Mouse (Mus musculus): Measurements from ENCODE around the gene Cdc25b. TPM values are rescaled to one million over a fixed set of nuclear protein-coding genes. Genes with fewer than 3 reads are reported as not detected.
"Not testable (repeated sequence)": the region's sequence is repeated elsewhere in the genome, so short reads cannot be mapped to it uniquely, and the experiment has no call there.

Gene Cdc25b
- polyA plus RNA-seq, 1 experiment from 2014 or later, result 44.6 TPM

DNA sequence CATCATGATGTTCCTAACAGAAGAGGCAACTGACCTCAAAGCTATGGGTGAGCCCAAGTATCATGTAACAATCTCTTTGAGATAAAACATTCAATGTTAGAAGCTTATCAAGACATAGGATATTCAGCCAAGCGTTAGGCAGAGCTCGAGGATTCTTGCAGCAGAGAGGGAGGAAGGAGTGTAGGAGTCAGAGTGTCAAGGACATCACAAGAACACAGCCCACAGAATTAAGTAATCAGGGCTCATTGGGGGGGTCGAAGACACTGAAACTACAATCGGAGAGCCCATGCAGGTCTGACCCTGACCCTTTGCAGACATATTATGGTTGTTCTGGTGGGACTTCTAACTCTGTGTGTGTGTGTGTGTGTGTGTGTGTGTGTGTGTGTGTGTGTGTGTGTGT is 33.3 kb downstream of the Cdc25b start:
- no peaks in the 10 kb centered on the region for H3K36me3 ChIP-seq
- H3K4me1 ChIP-seq (replicated peaks), result peaks cover 10% of the 10 kb centered on the region
- H3K4me2 ChIP-seq (replicated peaks), result no peak overlapping the region
- H3K9ac ChIP-seq, result no peak overlapping the region
- no peak overlapping the region for H3K4me3 ChIP-seq (replicated peaks)
- WGBS, result 73% methylated on average over 4 of the region's 4 CpGs
- no peak for ATAC-seq
- H3K9me3 ChIP-seq, result no peaks in the 10 kb centered on the region
- no peak overlapping the region for H3K27ac ChIP-seq
- no peaks in the 10 kb centered on the region for H3K27me3 ChIP-seq (replicated peaks)

DNA sequence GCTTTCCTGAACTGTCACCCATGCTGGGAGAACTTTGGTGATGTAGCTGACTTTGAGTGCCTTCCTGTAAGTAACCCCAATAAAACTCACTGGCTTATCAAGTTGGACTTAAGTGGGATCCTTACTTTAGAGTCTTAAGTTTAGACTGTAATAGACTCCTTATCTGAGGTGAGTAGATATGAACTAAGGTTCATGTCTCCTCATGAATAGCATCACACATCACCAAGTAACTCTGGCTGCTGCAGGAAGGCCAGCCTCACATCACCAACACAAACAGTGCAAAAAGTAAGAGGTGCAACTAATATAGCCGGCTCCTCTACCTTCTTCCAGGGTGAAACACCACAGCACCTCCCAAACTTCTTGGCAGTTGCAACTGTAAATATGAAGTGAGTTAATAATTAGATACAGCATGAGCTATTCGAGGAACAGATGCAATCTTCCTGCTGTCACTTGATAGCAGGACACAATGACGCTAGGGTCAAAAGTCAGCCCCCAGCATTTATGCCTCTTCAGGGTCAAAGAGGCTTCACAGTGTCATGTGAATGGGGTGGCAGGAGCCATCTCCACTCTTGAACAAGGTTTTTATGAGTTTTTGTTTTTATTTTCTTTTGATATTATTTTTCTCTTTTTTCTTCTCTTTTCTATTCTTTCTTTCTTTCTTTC is 35.2 kb downstream of the Cdc25b start:
- Histone ChIP-seq H3K4me1 (replicated peaks) (peaks cover 8% of the 10 kb centered on the region), H3K27ac (peak overlapping the region; percentile 59; the same call in 1 of the 2 replicates), H3K36me3 (no peaks in the 10 kb centered on the region), H3K4me2 (replicated peaks) (no peak overlapping the region), H3K9ac (no peak overlapping the region), H3K9me3 (no peaks in the 10 kb centered on the region), H3K4me3 (replicated peaks) (no peak overlapping the region), H3K27me3 (replicated peaks) (no peaks in the 10 kb centered on the region)
- peak; percentile 79 for ATAC-seq
- WGBS, result 50% methylated on average over 3 of the region's 3 CpGs

DNA sequence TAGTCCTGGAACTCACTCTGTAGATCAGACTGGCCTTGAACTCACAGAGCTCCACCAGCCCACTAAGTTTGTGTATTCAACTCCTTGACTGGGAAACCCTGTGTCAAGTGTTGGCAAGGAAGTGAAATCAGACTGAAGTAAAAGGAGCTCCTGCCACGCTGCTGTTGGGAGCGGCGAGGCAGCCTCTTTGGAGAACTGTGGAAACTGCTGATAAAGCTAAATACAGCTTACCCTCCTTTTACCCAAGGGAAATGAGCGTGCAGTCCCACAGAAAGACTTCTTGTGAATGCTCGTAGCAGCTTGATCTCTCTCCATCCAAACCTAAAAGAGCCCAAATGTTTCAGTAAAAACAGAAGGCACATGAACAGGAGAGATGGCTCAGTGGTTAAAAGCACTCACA is 35.8 kb downstream of the Cdc25b start:
- Histone ChIP-seq H3K4me3 (replicated peaks) (no peak overlapping the region), H3K36me3 (no peaks in the 10 kb centered on the region), H3K9ac (no peak overlapping the region), H3K27ac (no peak overlapping the region), H3K4me1 (replicated peaks) (peaks cover 8% of the 10 kb centered on the region), H3K9me3 (no peaks in the 10 kb centered on the region), H3K4me2 (replicated peaks) (no peak overlapping the region), H3K27me3 (replicated peaks) (no peaks in the 10 kb centered on the region)
- peak; percentile 46; the same call in 1 of the 2 replicates for ATAC-seq
- whole genome bisulfite sequencing, result 45% methylated on average over 5 of the region's 5 CpGs

DNA sequence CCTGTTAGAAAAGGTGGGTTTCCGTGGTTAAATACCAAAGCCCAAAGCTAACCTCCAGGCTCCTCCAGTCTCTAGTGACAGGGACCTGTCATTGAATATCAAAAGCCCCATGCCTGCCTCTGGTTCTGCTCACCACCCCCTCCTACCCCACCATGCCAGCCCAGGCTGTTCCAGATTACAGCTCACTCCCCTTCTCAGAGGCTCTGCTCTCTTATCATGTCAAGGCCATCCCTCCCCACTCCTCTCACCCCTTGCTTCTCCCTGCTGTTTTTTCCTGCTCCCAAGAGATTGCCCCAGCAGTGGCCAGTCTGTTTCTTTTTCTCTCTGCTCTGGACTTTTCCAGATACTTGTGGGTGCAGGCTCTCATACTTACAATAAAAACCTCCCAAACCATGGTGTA is 36.8 kb downstream of the Cdc25b start:
- H3K4me3 ChIP-seq (replicated peaks), result no peak overlapping the region
- H3K27ac ChIP-seq, result no peak overlapping the region
- no peaks in the 10 kb centered on the region for H3K36me3 ChIP-seq
- no peaks in the 10 kb centered on the region for H3K27me3 ChIP-seq (replicated peaks)
- ATAC-seq, result peak; percentile 52; the same call in 1 of the 2 replicates
- H3K9ac ChIP-seq, result no peak overlapping the region
- 69% methylated on average over 1 of the region's 1 CpGs for WGBS
- no peak overlapping the region for H3K4me2 ChIP-seq (replicated peaks)
- H3K4me1 ChIP-seq (replicated peaks), result peaks cover 8% of the 10 kb centered on the region
- no peaks in the 10 kb centered on the region for H3K9me3 ChIP-seq

DNA sequence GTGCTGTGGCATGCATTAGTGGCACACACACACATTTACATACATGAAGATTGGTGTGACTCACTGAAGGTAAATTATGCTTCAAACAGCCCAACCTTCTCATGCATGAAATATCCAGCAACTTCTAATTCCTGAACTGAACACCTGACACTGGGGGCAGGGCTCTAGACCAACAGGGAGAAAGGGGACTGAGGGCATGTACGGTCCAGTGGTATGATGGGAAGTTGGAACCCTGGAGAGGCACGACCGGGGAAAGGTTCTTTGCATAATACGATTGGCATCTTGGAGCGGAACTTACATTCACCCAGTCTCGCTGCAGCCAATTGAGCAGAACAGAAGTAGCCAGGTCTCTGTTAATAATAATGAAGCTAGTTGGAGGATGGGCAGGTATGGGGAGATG is 38.4 kb downstream of the Cdc25b start:
- ATAC-seq, result no peak
- Histone ChIP-seq H3K27me3 (replicated peaks) (no peaks in the 10 kb centered on the region), H3K4me1 (replicated peaks) (peaks cover 8% of the 10 kb centered on the region), H3K9ac (no peak overlapping the region), H3K36me3 (no peaks in the 10 kb centered on the region), H3K9me3 (no peaks in the 10 kb centered on the region), H3K4me3 (replicated peaks) (no peak overlapping the region), H3K27ac (no peak overlapping the region), H3K4me2 (replicated peaks) (no peak overlapping the region)
- 91% methylated on average over 6 of the region's 6 CpGs for WGBS

DNA sequence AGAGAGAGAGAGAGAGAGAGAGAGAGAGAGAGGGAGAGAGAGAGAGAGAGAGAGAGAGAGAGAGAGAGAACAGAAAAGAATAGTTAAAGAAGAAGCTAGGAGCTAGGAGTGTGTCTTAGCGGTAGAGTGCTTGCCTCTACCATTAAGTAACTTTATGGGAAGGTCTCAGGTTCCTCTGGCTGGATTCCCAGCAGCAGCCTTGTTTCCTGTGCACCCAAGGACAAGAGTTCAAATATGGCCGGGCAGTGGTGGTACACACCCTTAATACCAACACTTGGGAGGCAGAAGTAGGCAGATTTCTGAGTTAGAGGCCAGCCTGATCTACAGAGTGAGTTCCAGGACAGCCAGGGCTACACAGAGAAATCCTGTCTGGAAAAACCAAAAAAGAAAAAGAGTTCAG is 39.9 kb downstream of the Cdc25b start:
- not testable (repeated sequence) for H3K9ac ChIP-seq; H3K36me3 ChIP-seq; ATAC-seq; H3K4me1 ChIP-seq (replicated peaks); H3K4me2 ChIP-seq (replicated peaks); H3K9me3 ChIP-seq; H3K27me3 ChIP-seq (replicated peaks); H3K4me3 ChIP-seq (replicated peaks); H3K27ac ChIP-seq
- WGBS, result 67% methylated on average over 2 of the region's 2 CpGs

DNA sequence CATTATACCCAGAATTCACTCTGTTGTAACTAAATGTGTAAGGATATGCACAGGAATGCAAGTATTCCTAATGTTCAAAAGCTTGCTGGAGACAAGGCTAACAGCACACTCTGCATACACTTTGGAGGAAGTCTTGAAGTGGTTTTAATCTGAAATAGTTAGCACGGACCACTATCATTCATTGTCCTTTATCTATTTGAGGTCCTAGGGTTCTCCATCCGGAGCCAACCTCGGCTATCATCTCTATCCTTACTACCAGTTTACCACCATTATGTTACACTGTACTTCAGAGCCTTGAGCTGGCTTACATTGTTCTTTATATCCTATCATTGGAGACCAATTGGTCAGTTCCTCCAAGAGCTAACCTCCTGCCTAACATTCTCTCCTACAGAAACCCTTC is 40.5 kb downstream of the Cdc25b start:
- no peak overlapping the region for H3K4me2 ChIP-seq (replicated peaks)
- 89% methylated on average over 3 of the region's 3 CpGs for WGBS
- ATAC-seq, result no peak
- H3K36me3 ChIP-seq, result no peaks in the 10 kb centered on the region
- peaks cover 8% of the 10 kb centered on the region for H3K4me1 ChIP-seq (replicated peaks)
- no peaks in the 10 kb centered on the region for H3K27me3 ChIP-seq (replicated peaks)
- no peak overlapping the region for H3K9ac ChIP-seq
- H3K27ac ChIP-seq, result no peak overlapping the region
- no peaks in the 10 kb centered on the region for H3K9me3 ChIP-seq
- H3K4me3 ChIP-seq (replicated peaks), result no peak overlapping the region

DNA sequence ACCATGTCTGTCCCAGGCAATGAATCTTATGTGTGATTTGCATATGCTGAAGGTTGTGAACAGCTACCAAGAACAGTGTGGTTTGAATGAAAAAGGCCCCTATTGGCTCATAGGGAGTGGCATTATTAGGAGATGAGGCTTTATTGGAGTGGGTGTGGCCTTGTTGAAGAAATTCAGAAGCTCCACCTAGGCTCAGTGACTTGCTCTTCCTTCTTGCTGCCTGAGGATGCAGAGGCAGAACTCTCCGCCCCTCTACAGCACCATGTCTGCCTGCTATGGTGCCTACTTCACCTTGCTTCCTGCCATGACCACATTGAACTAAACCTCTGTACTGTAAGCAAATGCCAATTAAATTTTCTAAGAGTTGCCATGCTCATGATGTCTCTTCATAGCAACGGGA is 45.8 kb downstream of the Cdc25b start:
- no peak overlapping the region for H3K9ac ChIP-seq
- no peak overlapping the region for H3K4me2 ChIP-seq (replicated peaks)
- no peak overlapping the region for H3K27ac ChIP-seq
- WGBS, result 75% methylated on average over 2 of the region's 2 CpGs
- H3K9me3 ChIP-seq, result no peaks in the 10 kb centered on the region
- peaks cover 19% of the 10 kb centered on the region; the same call in 1 of the 2 replicates for H3K4me1 ChIP-seq (replicated peaks)
- no peaks in the 10 kb centered on the region for H3K27me3 ChIP-seq (replicated peaks)
- H3K4me3 ChIP-seq (replicated peaks), result no peak overlapping the region
- H3K36me3 ChIP-seq, result no peaks in the 10 kb centered on the region
- peak; percentile 11; the same call in 1 of the 2 replicates for ATAC-seq

DNA sequence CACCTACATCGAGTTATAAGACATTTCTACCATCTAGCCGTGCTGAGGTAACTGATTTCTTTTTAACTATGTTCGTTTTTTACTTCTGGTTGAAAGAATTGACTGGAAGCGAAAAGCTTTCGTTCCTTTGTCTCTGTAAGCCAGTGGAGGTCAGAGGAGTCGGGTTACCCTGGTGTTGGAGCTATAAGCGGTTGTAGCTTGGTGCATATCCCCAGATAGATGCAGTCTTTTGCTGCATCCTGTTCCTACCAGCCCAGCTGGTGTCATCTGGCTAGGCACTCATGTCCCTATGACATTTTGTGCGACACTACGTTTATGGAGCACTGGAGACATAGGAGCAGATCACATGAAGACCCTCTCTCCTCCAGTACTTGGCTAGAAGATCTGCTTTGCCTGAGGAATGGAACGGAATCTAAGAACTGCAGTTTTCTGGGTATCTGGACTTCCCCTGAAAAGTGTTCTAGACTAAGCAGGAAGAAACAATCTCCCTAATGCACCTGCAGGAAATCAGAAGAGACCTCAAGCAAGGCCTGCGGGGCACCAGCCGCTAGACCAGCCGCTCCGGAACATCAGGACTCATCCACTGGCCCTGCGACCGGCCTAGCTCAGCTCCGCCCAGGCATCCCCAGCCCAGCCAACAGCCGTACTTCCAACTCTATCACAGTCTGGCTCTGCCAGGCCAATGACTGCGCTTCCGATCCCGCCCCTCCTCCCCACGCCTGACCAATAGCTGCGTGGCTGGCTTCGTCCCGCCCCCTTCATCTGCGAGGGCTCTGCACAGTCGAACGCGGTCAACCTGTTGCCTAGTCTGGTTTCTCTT is 46.8 kb downstream of the Cdc25b start, which contains the start of gene Mavs:
Mavs (plus strand) TSS at position 757 of the 820 bp plus-strand sequence.
- H3K4me1 ChIP-seq (replicated peaks), result peaks cover 19% of the 10 kb centered on the region; the same call in 1 of the 2 replicates

DNA sequence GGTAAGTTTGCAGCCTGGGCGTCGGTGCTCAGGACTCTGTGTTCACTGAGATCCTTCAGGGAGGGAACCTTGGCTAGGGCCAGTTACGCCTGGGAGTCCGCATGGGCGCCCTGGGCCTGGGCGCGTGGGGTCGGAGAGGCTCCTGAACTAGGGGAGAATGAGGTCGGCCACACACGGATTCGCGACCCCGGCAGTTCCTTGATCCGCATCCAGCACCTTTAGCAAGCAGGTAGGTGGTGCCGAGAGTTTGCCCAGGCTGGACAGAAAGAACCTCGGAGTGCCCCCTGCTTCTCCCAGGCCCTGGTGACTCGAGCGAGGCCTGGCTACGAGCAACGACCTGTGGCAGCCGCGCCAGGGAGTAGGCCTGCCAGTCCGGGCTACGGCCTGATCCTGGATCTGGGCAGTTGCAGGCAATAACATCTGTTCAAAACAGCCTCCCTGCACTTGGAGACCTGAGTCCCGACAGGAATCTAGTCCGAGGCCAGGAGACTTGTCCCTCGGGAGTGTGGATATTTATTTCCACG is 47.4 kb downstream of the Cdc25b start:
- Histone ChIP-seq H3K27ac (peak overlapping the region; percentile 71), H3K4me1 (replicated peaks) (peaks cover 19% of the 10 kb centered on the region; the same call in 1 of the 2 replicates), H3K9ac (peak overlapping the region; percentile 81), H3K27me3 (replicated peaks) (no peaks in the 10 kb centered on the region), H3K36me3 (no peaks in the 10 kb centered on the region), H3K4me3 (replicated peaks) (peak overlapping the region; percentile 68), H3K9me3 (no peaks in the 10 kb centered on the region), H3K4me2 (replicated peaks) (peak overlapping the region; percentile 90)
- WGBS, result 10% methylated on average over 28 of the region's 28 CpGs
- ATAC-seq, result peak; percentile 57

More for the DNA sequence above, 46.8 kb downstream of the Cdc25b start, which contains the start of gene Mavs:
- Histone ChIP-seq H3K9me3 (no peaks in the 10 kb centered on the region), H3K27ac (peak within 1 kb of the TSS; percentile 71), H3K9ac (peak within 1 kb of the TSS; percentile 81), H3K27me3 (replicated peaks) (no peaks in the 10 kb centered on the region), H3K36me3 (no peaks in the 10 kb centered on the region), H3K4me2 (replicated peaks) (peak within 1 kb of the TSS; percentile 90), H3K4me3 (replicated peaks) (peak within 1 kb of the TSS; percentile 68)
- ATAC-seq, result peak; percentile 99
- WGBS, result 15% methylated on average over 29 of the region's 29 CpGs

DNA sequence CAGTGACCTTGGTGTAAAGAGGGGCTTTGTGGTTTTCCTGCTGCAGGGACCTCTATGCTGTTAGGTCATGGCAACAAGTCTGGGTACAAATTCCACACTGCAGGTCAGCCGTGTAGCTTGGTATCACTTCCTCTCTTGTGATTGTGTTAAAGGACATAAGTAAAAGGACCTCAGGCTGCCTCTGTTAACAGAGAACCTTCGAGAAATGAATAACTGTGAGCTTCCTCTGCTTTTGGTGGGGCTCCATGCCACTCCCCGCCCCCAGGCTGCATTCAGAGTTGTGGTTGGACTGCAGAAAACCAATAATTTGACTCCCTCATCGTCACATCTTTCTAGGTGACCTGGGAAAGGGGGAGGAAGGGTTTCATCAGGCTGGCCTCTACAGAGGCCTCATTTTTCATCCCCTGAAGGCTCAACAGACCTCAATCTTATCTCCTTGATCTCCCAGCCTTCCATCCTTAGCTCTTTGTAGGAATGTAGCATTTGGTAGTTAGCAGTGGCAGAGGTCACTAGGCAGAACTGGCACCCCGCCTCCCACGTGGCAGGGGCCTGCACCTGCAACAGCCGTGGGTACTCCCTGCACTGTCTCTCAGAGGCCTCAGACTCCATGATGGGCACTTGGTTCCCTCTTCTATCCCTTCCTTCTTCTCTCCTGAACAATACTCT is 48.4 kb downstream of the Cdc25b start:
- no peak for ATAC-seq
- H3K27ac ChIP-seq, result no peak overlapping the region
- 71% methylated on average over 7 of the region's 7 CpGs for WGBS

DNA sequence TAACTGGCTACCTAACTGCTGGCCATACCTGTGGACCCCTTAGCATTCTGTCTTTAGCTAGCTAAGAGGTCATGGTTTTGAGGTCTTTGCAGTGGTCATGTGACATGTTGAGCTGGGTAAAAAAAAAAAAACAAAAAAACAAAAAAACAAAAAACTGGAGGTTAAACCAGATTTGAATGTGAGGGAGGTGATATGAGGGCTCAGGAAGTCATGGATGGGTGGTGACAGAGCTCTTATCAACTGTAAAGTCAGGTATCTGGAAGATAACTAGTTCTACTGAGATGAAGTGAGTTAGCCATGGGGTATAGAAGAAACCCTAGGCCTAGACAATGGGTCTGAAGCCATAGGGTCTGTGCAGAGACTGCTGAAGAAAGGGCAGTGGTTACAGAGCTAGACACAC is 55.4 kb downstream of the Cdc25b start:
- H3K9me3 ChIP-seq, result no peaks in the 10 kb centered on the region
- no peak overlapping the region for H3K4me2 ChIP-seq (replicated peaks)
- H3K4me3 ChIP-seq (replicated peaks), result no peak overlapping the region
- H3K27me3 ChIP-seq (replicated peaks), result no peaks in the 10 kb centered on the region
- no peak overlapping the region for H3K9ac ChIP-seq
- no peak overlapping the region for H3K27ac ChIP-seq
- peaks cover 42% of the 10 kb centered on the region for H3K36me3 ChIP-seq
- H3K4me1 ChIP-seq (replicated peaks), result no peaks in the 10 kb centered on the region
- no peak for ATAC-seq

More for the DNA sequence above, 48.4 kb downstream of the Cdc25b start:
- Histone ChIP-seq H3K27me3 (replicated peaks) (no peaks in the 10 kb centered on the region), H3K36me3 (0 out of 2 replicates have a peak, but pooled peaks cover under 1% of the 10 kb centered on the region), H3K4me2 (replicated peaks) (peak overlapping the region; percentile 90), H3K9me3 (no peaks in the 10 kb centered on the region), H3K4me3 (replicated peaks) (peak overlapping the region; percentile 68), H3K4me1 (replicated peaks) (peaks cover 19% of the 10 kb centered on the region; the same call in 1 of the 2 replicates), H3K9ac (0 out of 2 replicates have a peak overlapping the region, but pooled peaks have one; percentile 81)

All from intestine, embryonic 15.5 days (tissue).